Mouse (Mus musculus): ENCODE measurements at regions not wholly inside any gene's neighbourhood (a gene's known extent, or its start where the extent isn't known, plus 50 kb on each side); places are given as distances from the start of the nearest gene placed in this dataset.

GRCm38 (mm10) chr10:110658153-110658695, 87.0 kb upstream of the E2f7 start:
- DNase-seq, result no peak

GRCm38 (mm10) chr10:110676503-110676902, 68.7 kb upstream of the E2f7 start:
- DNase-seq, result peak; percentile 9 to 23

All from kidney, adult 8-10 months (tissue).